Mouse (Mus musculus): ENCODE data around the gene Bpgm. TPM values are rescaled to one million over a fixed set of nuclear protein-coding genes. Genes with fewer than 3 reads are reported as not detected.
A peak's percentile ranks its signal among the peaks of the same experiment; 100 is the strongest.

The Bpgm gene
- total and polyA plus RNA-seq, 2 experiments, result 7.0 to 9.1 TPM

GRCm38 (mm10) chr6:34473346-34473745, 2.7 kb upstream of the Bpgm start:
- Histone ChIP-seq H3K79me2 (ENCODE audit: control insufficient read depth, insufficient read depth, low read length) (peaks cover 3% of the 10 kb centered on the region; the same call in 1 of the 2 replicates), H3K4me1 (ENCODE audit: control insufficient read depth, insufficient read depth, low read length) (peaks cover 12% of the 10 kb centered on the region), H3K27me3 (ENCODE audit: control insufficient read depth, insufficient read depth, low read length) (no peaks in the 10 kb centered on the region), H3K4me3 (ENCODE audit: insufficient read depth, low read depth, low read length) (no peak overlapping the region), H3K27ac (replicated peaks; ENCODE audit: insufficient read depth, low read depth, low read length) (no peak overlapping the region), H3K36me3 (ENCODE audit: control insufficient read depth, insufficient read depth, low read length) (no peaks in the 10 kb centered on the region), H3K9ac (ENCODE audit: low read depth, low read length) (no peak overlapping the region)
- DNase-seq (ENCODE audit: extremely low read depth, low read depth, low spot score), result no peak
- TF ChIP-seq CTCF (IDR thresholded peaks at IDR 0.05; ENCODE audit: low read depth, low read length) (no peak), POLR2A (IDR thresholded peaks at IDR 0.05; ENCODE audit: extremely low read depth, insufficient read depth, low read length) (no peak)
- WGBS, result 91% methylated on average over 1 of the region's 1 CpGs

- Histone ChIP-seq H3K4me1 (ENCODE audit: control insufficient read depth, insufficient read depth, low read length) (peaks cover 12% of the 10 kb centered on the region), H3K4me3 (ENCODE audit: insufficient read depth, low read depth, low read length) (no peak overlapping the region), H3K27ac (replicated peaks; ENCODE audit: insufficient read depth, low read depth, low read length) (no peak overlapping the region), H3K79me2 (ENCODE audit: control insufficient read depth, insufficient read depth, low read length) (peaks cover 3% of the 10 kb centered on the region; the same call in 1 of the 2 replicates), H3K9ac (ENCODE audit: low read depth, low read length) (no peak overlapping the region), H3K27me3 (ENCODE audit: control insufficient read depth, insufficient read depth, low read length) (no peaks in the 10 kb centered on the region), H3K36me3 (ENCODE audit: control insufficient read depth, insufficient read depth, low read length) (no peaks in the 10 kb centered on the region)
- DNase-seq (ENCODE audit: extremely low read depth, low read depth, low spot score), result no peak
- 67% methylated on average over 3 of the region's 3 CpGs for WGBS
- TF ChIP-seq CTCF (IDR thresholded peaks at IDR 0.05; ENCODE audit: low read depth, low read length), result peak; percentile 20; the same call in 1 of the 2 replicates
- TF ChIP-seq POLR2A (IDR thresholded peaks at IDR 0.05; ENCODE audit: extremely low read depth, insufficient read depth, low read length), result no peak
Observed at GRCm38 (mm10) chr6:34474031-34474430, 2.0 kb upstream of the Bpgm start.

- peak overlapping the region; percentile 57 for H3K4me3 ChIP-seq (ENCODE audit: insufficient read depth, low read depth, low read length)
- TF ChIP-seq POLR2A (IDR thresholded peaks at IDR 0.05; ENCODE audit: extremely low read depth, insufficient read depth, low read length) (no peak), CTCF (IDR thresholded peaks at IDR 0.05; ENCODE audit: low read depth, low read length) (no peak)
- peaks cover 11% of the 10 kb centered on the region for H3K4me1 ChIP-seq (ENCODE audit: control insufficient read depth, insufficient read depth, low read length)
- H3K27ac ChIP-seq (replicated peaks; ENCODE audit: insufficient read depth, low read depth, low read length), result peak overlapping the region; percentile 55; the same call in 1 of the 2 replicates
- peak overlapping the region; percentile 71 for H3K9ac ChIP-seq (ENCODE audit: low read depth, low read length)
- 11% methylated on average over 6 of the region's 6 CpGs for WGBS
- H3K27me3 ChIP-seq (ENCODE audit: control insufficient read depth, insufficient read depth, low read length), result no peaks in the 10 kb centered on the region
- H3K79me2 ChIP-seq (ENCODE audit: control insufficient read depth, insufficient read depth, low read length), result peaks cover 3% of the 10 kb centered on the region; the same call in 1 of the 2 replicates
- no peaks in the 10 kb centered on the region for H3K36me3 ChIP-seq (ENCODE audit: control insufficient read depth, insufficient read depth, low read length)
- peak; percentile 42 for DNase-seq (ENCODE audit: extremely low read depth, low read depth, low spot score)
Observed at GRCm38 (mm10) chr6:34475391-34475790, 616 bp upstream of the Bpgm start.

- Histone ChIP-seq H3K27me3 (ENCODE audit: control insufficient read depth, insufficient read depth, low read length) (no peaks in the 10 kb centered on the region), H3K9ac (ENCODE audit: low read depth, low read length) (no peak overlapping the region), H3K4me3 (ENCODE audit: insufficient read depth, low read depth, low read length) (no peak overlapping the region), H3K4me1 (ENCODE audit: control insufficient read depth, insufficient read depth, low read length) (peaks cover 8% of the 10 kb centered on the region), H3K27ac (replicated peaks; ENCODE audit: insufficient read depth, low read depth, low read length) (no peak overlapping the region), H3K79me2 (ENCODE audit: control insufficient read depth, insufficient read depth, low read length) (peaks cover 15% of the 10 kb centered on the region; the same call in 1 of the 2 replicates), H3K36me3 (ENCODE audit: control insufficient read depth, insufficient read depth, low read length) (no peaks in the 10 kb centered on the region)
- WGBS, result 92% methylated on average over 7 of the region's 7 CpGs
- DNase-seq (ENCODE audit: extremely low read depth, low read depth, low spot score), result no peak
- TF ChIP-seq CTCF (IDR thresholded peaks at IDR 0.05; ENCODE audit: low read depth, low read length), result no peak
- no peak for TF ChIP-seq POLR2A (IDR thresholded peaks at IDR 0.05; ENCODE audit: extremely low read depth, insufficient read depth, low read length)
Observed at GRCm38 (mm10) chr6:34478036-34478435, 2.0 kb downstream of the Bpgm start.

GRCm38 (mm10) chr6:34478677-34479360, 2.8 kb downstream of the Bpgm start:
- DNase-seq (ENCODE audit: extremely low read depth, low read depth, low spot score), result no peak
- Histone ChIP-seq H3K9ac (ENCODE audit: low read depth, low read length) (no peak overlapping the region), H3K36me3 (ENCODE audit: control insufficient read depth, insufficient read depth, low read length) (no peaks in the 10 kb centered on the region), H3K4me1 (ENCODE audit: control insufficient read depth, insufficient read depth, low read length) (peaks cover 8% of the 10 kb centered on the region), H3K27ac (replicated peaks; ENCODE audit: insufficient read depth, low read depth, low read length) (no peak overlapping the region), H3K79me2 (ENCODE audit: control insufficient read depth, insufficient read depth, low read length) (peaks cover 15% of the 10 kb centered on the region; the same call in 1 of the 2 replicates), H3K4me3 (ENCODE audit: insufficient read depth, low read depth, low read length) (no peak overlapping the region), H3K27me3 (ENCODE audit: control insufficient read depth, insufficient read depth, low read length) (no peaks in the 10 kb centered on the region)
- TF ChIP-seq POLR2A (IDR thresholded peaks at IDR 0.05; ENCODE audit: extremely low read depth, insufficient read depth, low read length) (no peak), CTCF (IDR thresholded peaks at IDR 0.05; ENCODE audit: low read depth, low read length) (no peak)
- 68% methylated on average over 6 of the region's 6 CpGs for WGBS

- TF ChIP-seq CTCF (IDR thresholded peaks at IDR 0.05; ENCODE audit: low read depth, low read length) (no peak), POLR2A (IDR thresholded peaks at IDR 0.05; ENCODE audit: extremely low read depth, insufficient read depth, low read length) (no peak)
- H3K27ac ChIP-seq (replicated peaks; ENCODE audit: insufficient read depth, low read depth, low read length), result no peak overlapping the region
- H3K79me2 ChIP-seq (ENCODE audit: control insufficient read depth, insufficient read depth, low read length), result peaks cover 15% of the 10 kb centered on the region; the same call in 1 of the 2 replicates
- no peaks in the 10 kb centered on the region for H3K27me3 ChIP-seq (ENCODE audit: control insufficient read depth, insufficient read depth, low read length)
- H3K9ac ChIP-seq (ENCODE audit: low read depth, low read length), result no peak overlapping the region
- H3K36me3 ChIP-seq (ENCODE audit: control insufficient read depth, insufficient read depth, low read length), result no peaks in the 10 kb centered on the region
- DNase-seq (ENCODE audit: extremely low read depth, low read depth, low spot score), result peak; percentile 53
- 9% methylated on average over 8 of the region's 8 CpGs for WGBS
- peaks cover 8% of the 10 kb centered on the region for H3K4me1 ChIP-seq (ENCODE audit: control insufficient read depth, insufficient read depth, low read length)
- H3K4me3 ChIP-seq (ENCODE audit: insufficient read depth, low read depth, low read length), result no peak overlapping the region
Observed at GRCm38 (mm10) chr6:34479531-34479930, 3.5 kb downstream of the Bpgm start.

Measured in liver, adult 2 months (tissue).